Mouse (Mus musculus) brain, embryonic 14.5 days (tissue): ENCODE measurements at regions not wholly inside any gene's neighbourhood (a gene's known extent, or its start where the extent isn't known, plus 50 kb on each side); places are given as distances from the start of the nearest gene placed in this dataset.

Source experiments
- DNase-seq: peaks from one replicate; pipeline ENCODE4 v3.0.0-alpha.2; 2011; ENCODE audit warnings: low read depth
- CTCF ChIP-seq: fragments of 200-500 bp; IDR thresholded peaks from 2 replicates; pipeline ENCODE4 v1.5.1; 2012; ENCODE audit warnings: inconsistent platforms, mild to moderate bottlenecking, moderate library complexity, borderline replicate concordance; ENCODE audit not compliant: insufficient read depth, insufficient read length; ENCODE audit errors: extremely low read depth
- POLR2A ChIP-seq: fragments of 200-500 bp; IDR thresholded peaks from 2 replicates; pipeline ENCODE4 v1.6.1; 2012; ENCODE audit warnings: mild to moderate bottlenecking, inconsistent platforms, borderline replicate concordance; ENCODE audit not compliant: poor library complexity, insufficient read depth, insufficient read length, severe bottlenecking; ENCODE audit errors: extremely low read depth

GRCm38 (mm10) chr9:35328503-35328902, 60.8 kb downstream of the Rpusd4 start:
- DNase-seq: no peak
- TF ChIP-seq CTCF: no peak
- no peak for TF ChIP-seq POLR2A

- TF ChIP-seq POLR2A (no peak), CTCF (no peak)
- DNase-seq: no peak
These were observed 62.7 kb downstream of the Rpusd4 start for GRCm38 (mm10) chr9:35330386-35330785.

- DNase-seq: peak; percentile 98
- TF ChIP-seq POLR2A: no peak
- peak; percentile 15; the same call in 1 of the 2 replicates for TF ChIP-seq CTCF
These were observed 63.6 kb downstream of the Rpusd4 start for GRCm38 (mm10) chr9:35331241-35331680.

DNA sequence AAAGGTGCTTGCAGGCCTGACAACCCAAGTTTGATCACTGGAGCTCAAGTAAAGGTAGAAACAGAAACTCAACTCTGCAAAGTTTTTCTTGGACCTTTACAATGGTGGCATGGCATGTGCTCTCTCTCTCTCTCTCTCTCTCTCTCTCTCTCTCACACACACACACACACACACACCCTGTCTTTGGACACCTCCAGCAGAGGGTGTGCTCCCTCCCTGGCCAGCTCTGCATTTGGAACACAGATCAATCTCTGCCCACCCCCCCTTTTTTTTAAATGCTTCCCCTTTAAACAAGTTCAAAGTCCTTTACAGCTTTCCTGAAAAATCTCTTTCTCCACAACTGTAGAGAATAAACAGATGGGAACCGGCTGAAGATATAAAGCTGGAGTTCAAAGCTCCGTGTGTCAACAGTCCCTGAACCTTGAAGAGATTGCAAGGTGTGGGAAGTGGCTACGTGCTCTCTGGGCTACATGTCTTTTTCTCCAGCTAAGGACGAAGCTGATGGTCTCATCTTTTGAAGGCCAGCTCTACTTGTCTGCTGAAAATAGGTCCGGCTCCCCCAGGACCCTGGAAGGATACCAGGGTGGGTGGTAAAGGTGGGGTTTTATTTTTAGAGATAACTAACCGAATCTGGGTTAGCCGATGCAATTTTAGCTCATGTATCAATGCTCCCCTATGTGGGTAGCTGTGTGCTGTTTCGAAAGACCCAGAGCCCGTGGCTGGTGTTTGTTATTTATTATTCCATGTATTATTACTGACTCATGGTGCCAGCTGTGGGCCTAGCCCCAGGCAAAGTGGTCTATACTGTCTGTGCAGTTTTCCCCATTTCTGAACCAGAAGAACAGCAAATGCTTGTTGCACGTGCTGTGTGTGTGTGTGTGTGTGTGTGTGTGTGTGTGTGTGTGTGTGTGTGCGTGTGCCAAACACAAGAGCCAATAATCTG, 65.3 kb downstream of the Rpusd4 start:
- DNase-seq: no peak

DNA sequence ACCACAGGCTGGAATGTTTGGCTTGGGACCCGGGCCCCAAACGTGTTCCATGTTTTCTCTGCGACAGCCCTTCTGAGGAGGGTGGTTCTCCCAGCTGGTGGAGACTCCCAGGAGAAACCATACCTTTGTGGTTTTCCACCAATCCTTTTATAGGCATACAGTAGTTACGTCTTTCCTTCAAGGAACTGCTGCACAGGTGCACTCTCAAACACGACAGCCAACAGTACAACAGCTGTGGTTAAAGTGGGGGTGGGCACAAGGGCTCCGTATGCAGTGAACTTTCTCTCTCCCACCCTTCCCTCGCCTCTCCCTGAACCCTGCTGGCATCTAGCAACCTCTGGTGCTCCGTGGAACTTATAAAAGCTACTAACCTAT, 66.0 kb downstream of the Rpusd4 start:
- no peak for DNase-seq
- TF ChIP-seq CTCF: no peak
- TF ChIP-seq POLR2A: no peak

More for the DNA sequence above, 65.3 kb downstream of the Rpusd4 start:
- TF ChIP-seq CTCF: no peak
- no peak for TF ChIP-seq POLR2A

DNA sequence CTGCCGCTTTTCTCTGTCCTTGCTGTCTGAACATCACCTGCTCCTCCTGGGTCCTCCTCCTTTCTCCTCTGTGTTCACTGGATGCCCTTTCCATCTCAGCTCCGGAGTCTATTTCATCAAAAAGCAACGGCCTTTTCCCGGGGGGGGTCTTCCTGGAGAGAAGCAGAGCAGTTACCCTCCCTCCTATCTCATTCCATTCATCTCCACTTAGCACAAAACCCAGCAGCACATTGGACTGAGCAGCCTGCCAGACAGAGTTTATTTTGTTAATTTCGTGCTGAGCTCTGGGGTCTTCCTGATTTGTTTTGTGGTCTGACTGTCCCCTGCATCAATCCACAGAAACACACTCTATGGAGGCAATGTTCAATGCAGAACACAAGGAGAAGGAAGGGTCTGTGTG, 66.9 kb downstream of the Rpusd4 start:
- TF ChIP-seq POLR2A (no peak), CTCF (no peak)
- DNase-seq: no peak

DNA sequence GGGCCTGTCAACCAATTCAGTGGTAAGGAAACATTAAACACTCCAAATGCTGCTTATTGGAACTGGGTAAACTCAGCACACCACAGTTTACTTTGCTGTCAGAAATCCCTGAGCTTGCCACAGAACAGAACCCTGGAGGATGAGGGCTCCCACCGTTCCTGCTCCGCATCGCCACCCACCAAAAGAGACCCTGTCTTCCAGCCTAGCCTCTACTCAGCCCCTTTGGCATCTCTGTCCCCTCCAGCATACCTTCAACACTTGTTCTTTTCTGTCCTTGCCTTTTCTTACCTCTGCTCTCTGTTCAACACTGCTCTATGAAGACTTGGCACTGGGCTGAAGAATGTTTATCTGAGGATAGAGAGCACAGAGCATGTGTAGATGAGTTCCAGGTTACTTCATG, 67.5 kb downstream of the Rpusd4 start:
- DNase-seq: peak; percentile 46
- TF ChIP-seq CTCF (no peak), POLR2A (no peak)

- no peak for TF ChIP-seq CTCF
- no peak for TF ChIP-seq POLR2A
- DNase-seq: peak; percentile 94
These were observed 68.4 kb downstream of the Rpusd4 start for GRCm38 (mm10) chr9:35335888-35336700.

DNA sequence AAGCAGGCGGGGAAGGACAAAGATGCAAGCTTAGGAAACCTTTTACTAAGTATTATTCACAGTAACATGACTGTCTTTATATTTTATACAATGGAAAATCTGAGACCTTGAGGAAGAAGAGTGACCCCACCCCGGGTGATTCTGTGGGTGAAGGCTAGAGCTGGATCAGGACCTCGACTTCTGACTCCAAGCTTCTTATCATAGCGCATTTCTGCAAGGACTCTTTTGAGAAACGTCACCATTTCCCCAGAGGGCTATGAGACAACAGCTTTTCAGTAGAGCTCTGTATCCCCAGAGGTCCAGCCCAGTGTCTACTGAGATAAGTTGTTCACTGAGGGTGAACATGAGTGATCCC, 69.0 kb downstream of the Rpusd4 start:
- TF ChIP-seq POLR2A (no peak), CTCF (no peak)
- DNase-seq: no peak

- TF ChIP-seq CTCF: no peak
- TF ChIP-seq POLR2A: no peak
- no peak for DNase-seq
These were observed 71.2 kb downstream of the Rpusd4 start for GRCm38 (mm10) chr9:35338858-35339257.

- TF ChIP-seq POLR2A: no peak
- TF ChIP-seq CTCF: no peak
These were observed 72.0 kb downstream of the Rpusd4 start for GRCm38 (mm10) chr9:35339492-35340262.

More at GRCm38 (mm10) chr9:35339492-35340262, 72.0 kb downstream of the Rpusd4 start:
- DNase-seq: no peak
